Mouse (Mus musculus) heart, postnatal 0 days (tissue): ENCODE data around the gene Pmpcb.

Source experiments
- CTCF ChIP-seq: IDR thresholded peaks from 2 replicates; pipeline ENCODE4 v1.5.1; 2016; ENCODE audit warnings: antibody characterized with exemption, control low read depth, low read depth
- EP300 ChIP-seq: IDR thresholded peaks from 2 replicates; pipeline ENCODE4 v1.6.1; 2016; ENCODE audit warnings: antibody characterized with exemption, low read depth

- TF ChIP-seq CTCF (no peak), EP300 (no peak)
These were observed 32.9 kb downstream of the Pmpcb start for GRCm38 (mm10) chr5:21769841-21770240.
